Mouse (Mus musculus) cerebellum, adult (tissue): ENCODE measurements around the gene 4930578C19Rik.
A peak's percentile ranks its signal among the peaks of the same experiment; 100 is the strongest.
"Not testable (repeated sequence)": the region's sequence is repeated elsewhere in the genome, so short reads cannot be mapped to it uniquely, and the experiment has no call there.

Experiments
- ATAC-seq: cut with Nextera tagmentation; 2 replicates; pipeline ENCODE4 v1.9.2; 2017; ENCODE audit warnings: mild to moderate bottlenecking, moderate library complexity, mixed read lengths; ENCODE audit not compliant: insufficient number of reproducible peaks, low FRiP score, low TSS enrichment

4930578C19Rik gene

GRCm38 (mm10) chrX:18461198-18461601, at the start of gene 4930578C19Rik:
TSS of gene 4930578C19Rik (minus strand) at chrX:18461397.
- no peak for ATAC-seq

- no peak for ATAC-seq
These were observed 6.5 kb upstream of the 4930578C19Rik start for GRCm38 (mm10) chrX:18467690-18468089.

GRCm38 (mm10) chrX:18462879-18463278, 1.7 kb upstream of the 4930578C19Rik start:
- no peak for ATAC-seq

GRCm38 (mm10) chrX:18451559-18451958, 9.6 kb downstream of the 4930578C19Rik start:
- ATAC-seq: peak; percentile 78

GRCm38 (mm10) chrX:18442066-18442465, 19.1 kb downstream of the 4930578C19Rik start:
- ATAC-seq: peak; percentile 78

- no peak for ATAC-seq
These were observed 35.7 kb downstream of the 4930578C19Rik start for GRCm38 (mm10) chrX:18425451-18425850.

GRCm38 (mm10) chrX:18423206-18423605, 38.0 kb downstream of the 4930578C19Rik start:
- ATAC-seq: no peak

GRCm38 (mm10) chrX:18420161-18420784, 40.9 kb downstream of the 4930578C19Rik start:
- ATAC-seq: peak; percentile 95

- no peak for ATAC-seq
These were observed 42.2 kb downstream of the 4930578C19Rik start for GRCm38 (mm10) chrX:18418977-18419376.

GRCm38 (mm10) chrX:18414560-18414959, 46.6 kb downstream of the 4930578C19Rik start:
- ATAC-seq: no peak

GRCm38 (mm10) chrX:18411071-18411840, 49.9 kb downstream of the 4930578C19Rik start:
- peak; percentile 75 for ATAC-seq

- no peak for ATAC-seq
These were observed 51.6 kb downstream of the 4930578C19Rik start for GRCm38 (mm10) chrX:18409598-18409997.

- no peak for ATAC-seq
These were observed 58.9 kb downstream of the 4930578C19Rik start for GRCm38 (mm10) chrX:18402296-18402695.

- ATAC-seq: no peak
These were observed 64.5 kb downstream of the 4930578C19Rik start for GRCm38 (mm10) chrX:18396700-18397099.

- ATAC-seq: not testable (repeated sequence)
These were observed 77.0 kb downstream of the 4930578C19Rik start for GRCm38 (mm10) chrX:18384181-18384580.
